Mouse (Mus musculus) cortical plate, adult 2 months (tissue): ENCODE data around the gene Slc22a23. TPM values are rescaled to one million over a fixed set of nuclear protein-coding genes. Genes with fewer than 3 reads are reported as not detected.
"Not testable (repeated sequence)": the region's sequence is repeated elsewhere in the genome, so short reads cannot be mapped to it uniquely, and the experiment has no call there.

Source experiments
- H3K27ac ChIP-seq: fragments of 200-500 bp; 2 replicates; pipeline ENCODE4 v1.5.1; 2012; ENCODE audit warnings: low read length, control low read depth, inconsistent platforms; ENCODE audit not compliant: insufficient read depth
- H3K4me1 ChIP-seq: fragments of 200-500 bp; 2 replicates; pipeline ENCODE4 v1.6.1; 2011; ENCODE audit warnings: low read length; ENCODE audit not compliant: control insufficient read depth, insufficient read depth
- H3K4me3 ChIP-seq: fragments of 200-500 bp; 2 replicates; pipeline ENCODE4 v1.5.1; 2011; ENCODE audit warnings: mild to moderate bottlenecking, low read length, control low read depth; ENCODE audit not compliant: insufficient read depth
- CTCF ChIP-seq: fragments of 200-500 bp; IDR thresholded peaks from 2 replicates; pipeline ENCODE4 v1.5.1; 2011; ENCODE audit warnings: mild to moderate bottlenecking, control low read depth, low read length; ENCODE audit not compliant: insufficient read depth; ENCODE audit errors: extremely low read depth
- POLR2A ChIP-seq: fragments of 200-500 bp; IDR thresholded peaks from 2 replicates; pipeline ENCODE4 v1.6.1; 2011; ENCODE audit warnings: mild to moderate bottlenecking, low read length, control low read depth; ENCODE audit not compliant: insufficient read depth; ENCODE audit errors: extremely low read depth
- polyA plus RNA-seq: library from polyadenylated mRNA; depleted of rRNA; stranded (reverse); fragments of >200 nt; gene quantifications from 2 replicates; pipeline ENCODE4 v1.2.3, GENCODE M21; 2012; rRNA removed

The Slc22a23 gene
- 48.1 and 54.4 TPM in 2 replicates for polyA plus RNA-seq

- H3K4me1 ChIP-seq = peaks cover 6% of the 10 kb centered on the region
- 0 out of 2 replicates have a peak, but pooled peaks have one; percentile 3 for TF ChIP-seq CTCF
- no peak for TF ChIP-seq POLR2A
- peak within 1 kb of the TSS; percentile 90 for H3K27ac ChIP-seq
- H3K4me3 ChIP-seq = peak within 1 kb of the TSS; percentile 92
Observed at GRCm38 (mm10) chr13:34345128-34346085, at the start of gene Slc22a23. Gene Slc22a23 (minus strand): TSS chr13:34345182.

GRCm38 (mm10) chr13:34394305-34394704, 49.3 kb upstream of the Slc22a23 start:
- H3K27ac ChIP-seq, H3K4me1 ChIP-seq, H3K4me3 ChIP-seq: not testable (repeated sequence)

GRCm38 (mm10) chr13:34392376-34392775, 47.4 kb upstream of the Slc22a23 start:
- H3K4me3 ChIP-seq = no peak overlapping the region
- no peak overlapping the region for H3K27ac ChIP-seq
- H3K4me1 ChIP-seq = 0 out of 2 replicates have a peak, but pooled peaks cover 2% of the 10 kb centered on the region
- TF ChIP-seq CTCF = no peak
- no peak for TF ChIP-seq POLR2A

GRCm38 (mm10) chr13:34388219-34388618, 43.2 kb upstream of the Slc22a23 start:
- H3K4me3 ChIP-seq = no peak overlapping the region

GRCm38 (mm10) chr13:34383416-34383815, 38.4 kb upstream of the Slc22a23 start:
- H3K27ac ChIP-seq = no peak overlapping the region
- no peak overlapping the region for H3K4me3 ChIP-seq
- H3K4me1 ChIP-seq = no peaks in the 10 kb centered on the region
- TF ChIP-seq POLR2A (no peak), CTCF (no peak)

More at GRCm38 (mm10) chr13:34388219-34388618, 43.2 kb upstream of the Slc22a23 start:
- 0 out of 2 replicates have a peak, but pooled peaks cover 2% of the 10 kb centered on the region for H3K4me1 ChIP-seq
- TF ChIP-seq CTCF (no peak), POLR2A (no peak)
- no peak overlapping the region for H3K27ac ChIP-seq

GRCm38 (mm10) chr13:34378926-34379325, 33.9 kb upstream of the Slc22a23 start:
- H3K4me3 ChIP-seq = no peak overlapping the region
- TF ChIP-seq CTCF = no peak
- TF ChIP-seq POLR2A = no peak

GRCm38 (mm10) chr13:34375145-34375544, 30.2 kb upstream of the Slc22a23 start:
- Histone ChIP-seq H3K4me1 (peaks cover 7% of the 10 kb centered on the region), H3K27ac (no peak overlapping the region), H3K4me3 (no peak overlapping the region)
- TF ChIP-seq POLR2A (no peak), CTCF (no peak)

More at GRCm38 (mm10) chr13:34378926-34379325, 33.9 kb upstream of the Slc22a23 start:
- peaks cover 3% of the 10 kb centered on the region; the same call in 1 of the 2 replicates for H3K4me1 ChIP-seq
- no peak overlapping the region for H3K27ac ChIP-seq

GRCm38 (mm10) chr13:34372870-34373478, 28.0 kb upstream of the Slc22a23 start:
- no peak for TF ChIP-seq POLR2A
- TF ChIP-seq CTCF = no peak
- Histone ChIP-seq H3K4me3 (no peak overlapping the region), H3K4me1 (peaks cover 7% of the 10 kb centered on the region), H3K27ac (no peak overlapping the region)

GRCm38 (mm10) chr13:34371951-34372869, 27.2 kb upstream of the Slc22a23 start:
- peaks cover 7% of the 10 kb centered on the region for H3K4me1 ChIP-seq
- no peak for TF ChIP-seq CTCF
- TF ChIP-seq POLR2A = no peak
- H3K4me3 ChIP-seq = no peak overlapping the region
- no peak overlapping the region for H3K27ac ChIP-seq
